Mouse (Mus musculus): ENCODE data around the gene Clic6. TPM values are rescaled to one million over a fixed set of nuclear protein-coding genes. Genes with fewer than 3 reads are reported as not detected.

Gene Clic6
- polyA plus RNA-seq, 1 experiment = 0.02 TPM

DNA sequence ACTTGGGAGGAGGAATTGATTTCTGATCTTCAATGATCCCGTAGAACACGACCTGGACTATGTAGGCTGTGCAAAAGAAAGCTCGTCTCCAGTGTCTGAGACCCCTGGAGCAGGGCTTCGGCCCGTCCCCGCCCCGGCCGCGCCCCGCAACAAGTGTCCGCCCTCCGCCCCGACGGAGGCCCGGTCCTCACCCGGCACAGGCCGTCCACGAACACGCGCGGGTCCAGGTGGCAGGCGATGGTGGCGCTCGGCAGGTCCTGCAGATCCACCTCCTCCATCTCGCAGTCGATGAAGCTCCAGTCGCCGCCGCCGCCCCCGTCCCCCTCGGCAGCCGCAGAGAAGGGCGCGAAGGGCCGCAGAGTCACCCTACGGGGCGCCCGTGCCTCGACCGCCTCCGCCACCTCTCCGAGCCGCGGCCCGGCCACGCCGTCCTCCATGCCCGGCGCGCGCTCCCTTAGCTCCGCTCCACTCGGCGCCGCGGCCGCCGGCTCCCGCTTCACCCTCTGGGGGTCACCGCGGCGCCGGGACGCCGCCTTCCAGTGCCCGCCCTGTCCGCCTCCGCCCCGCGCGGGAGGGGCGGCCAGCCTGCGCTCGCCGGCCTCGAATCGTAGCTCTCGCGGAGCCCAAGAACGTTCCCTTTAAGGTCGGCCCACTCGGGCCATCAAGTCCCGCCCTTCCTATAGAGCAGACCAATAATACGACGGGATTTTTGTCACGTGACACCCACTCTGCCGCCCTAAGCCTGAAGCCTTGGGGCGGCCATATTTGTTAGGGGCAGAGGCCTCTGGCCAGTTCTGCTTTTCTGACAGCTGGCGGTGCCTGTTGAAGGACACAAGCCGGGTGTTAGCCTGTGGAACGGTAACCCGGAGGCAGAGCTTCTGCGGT, 19.7 kb upstream of the Clic6 start:
- H3K4me1 ChIP-seq (ENCODE audit: control insufficient read depth, insufficient read depth, insufficient read length) = no peaks in the 10 kb centered on the region
- under 1% methylated on average over 91 of the region's 94 CpGs for WGBS
- H3K36me3 ChIP-seq (ENCODE audit: control insufficient read depth, insufficient read depth, low read length) = no peaks in the 10 kb centered on the region
- no peaks in the 10 kb centered on the region for H3K27me3 ChIP-seq (ENCODE audit: control insufficient read depth, insufficient read depth, low read length)
- no peak for TF ChIP-seq CTCF (IDR thresholded peaks at IDR 0.05; ENCODE audit: extremely low read depth, insufficient read depth, insufficient read length, insufficient replicate concordance)
- no peak; the same call in 1 of the 2 replicates for TF ChIP-seq POLR2A (IDR thresholded peaks at IDR 0.05; ENCODE audit: low read depth, low read length)
- DNase-seq (ENCODE audit: low read depth in 1 of 2, low spot score in 2 of 2) = peak; percentile 94 to 96
- peak overlapping the region; percentile 80 for H3K4me3 ChIP-seq (ENCODE audit: extremely low read depth, insufficient read depth, insufficient read length)
- peak overlapping the region; percentile 24; the same call in 1 of the 2 replicates for H3K27ac ChIP-seq (ENCODE audit: insufficient read depth, low read length)

DNA sequence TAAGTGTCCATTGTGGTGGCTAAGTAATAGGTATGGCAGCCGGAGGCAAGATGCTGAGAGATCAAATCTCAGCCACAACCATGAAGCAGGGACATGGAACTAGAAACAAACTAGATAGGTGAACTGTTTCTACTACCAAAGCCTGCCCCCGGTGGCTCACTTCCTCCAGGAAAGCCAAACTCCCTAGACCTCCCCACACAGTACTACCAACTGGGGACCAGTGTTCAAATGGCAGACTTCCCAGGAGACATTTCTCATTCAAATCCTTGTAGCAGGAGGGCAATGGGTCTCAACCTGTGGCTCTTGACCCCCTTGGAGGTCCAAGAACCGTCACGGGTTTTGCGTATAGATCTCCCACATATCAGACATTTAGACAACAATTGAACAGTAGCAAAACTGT, 18.5 kb upstream of the Clic6 start:
- Histone ChIP-seq H3K4me3 (ENCODE audit: extremely low read depth, insufficient read depth, insufficient read length) (no peak overlapping the region), H3K36me3 (ENCODE audit: control insufficient read depth, insufficient read depth, low read length) (no peaks in the 10 kb centered on the region), H3K27me3 (ENCODE audit: control insufficient read depth, insufficient read depth, low read length) (no peaks in the 10 kb centered on the region), H3K4me1 (ENCODE audit: control insufficient read depth, insufficient read depth, insufficient read length) (no peaks in the 10 kb centered on the region), H3K27ac (ENCODE audit: insufficient read depth, low read length) (no peak overlapping the region)
- DNase-seq (ENCODE audit: low read depth in 1 of 2, low spot score in 2 of 2) = no peak
- WGBS = 79% methylated on average over 5 of the region's 5 CpGs
- TF ChIP-seq POLR2A (IDR thresholded peaks at IDR 0.05; ENCODE audit: low read depth, low read length) = no peak
- TF ChIP-seq CTCF (IDR thresholded peaks at IDR 0.05; ENCODE audit: extremely low read depth, insufficient read depth, insufficient read length, insufficient replicate concordance) = no peak

GRCm38 (mm10) chr16:92468459-92468858, 17.1 kb upstream of the Clic6 start:
- Histone ChIP-seq H3K27ac (ENCODE audit: insufficient read depth, low read length) (no peak overlapping the region), H3K27me3 (ENCODE audit: control insufficient read depth, insufficient read depth, low read length) (no peaks in the 10 kb centered on the region), H3K4me1 (ENCODE audit: control insufficient read depth, insufficient read depth, insufficient read length) (no peaks in the 10 kb centered on the region), H3K36me3 (ENCODE audit: control insufficient read depth, insufficient read depth, low read length) (no peaks in the 10 kb centered on the region), H3K4me3 (ENCODE audit: extremely low read depth, insufficient read depth, insufficient read length) (no peak overlapping the region)
- 84% methylated on average over 14 of the region's 14 CpGs for WGBS
- no peak for DNase-seq (ENCODE audit: low read depth in 1 of 2, low spot score in 2 of 2)
- TF ChIP-seq POLR2A (IDR thresholded peaks at IDR 0.05; ENCODE audit: low read depth, low read length) (no peak), CTCF (IDR thresholded peaks at IDR 0.05; ENCODE audit: extremely low read depth, insufficient read depth, insufficient read length, insufficient replicate concordance) (no peak)

- 78% methylated on average over 6 of the region's 6 CpGs for WGBS
- no peak for DNase-seq (ENCODE audit: low read depth in 1 of 2, low spot score in 2 of 2)
Observed at GRCm38 (mm10) chr16:92470706-92471105, 14.8 kb upstream of the Clic6 start, which contains the start of gene Rcan1. Gene Rcan1, minus strand, starts transcription at chr16:92470867.

GRCm38 (mm10) chr16:92472898-92473297, 12.6 kb upstream of the Clic6 start:
- Histone ChIP-seq H3K27ac (ENCODE audit: insufficient read depth, low read length) (no peak overlapping the region), H3K4me3 (ENCODE audit: extremely low read depth, insufficient read depth, insufficient read length) (no peak overlapping the region), H3K27me3 (ENCODE audit: control insufficient read depth, insufficient read depth, low read length) (no peaks in the 10 kb centered on the region), H3K4me1 (ENCODE audit: control insufficient read depth, insufficient read depth, insufficient read length) (no peaks in the 10 kb centered on the region), H3K36me3 (ENCODE audit: control insufficient read depth, insufficient read depth, low read length) (no peaks in the 10 kb centered on the region)
- no peak for DNase-seq (ENCODE audit: low read depth in 1 of 2, low spot score in 2 of 2)
- TF ChIP-seq CTCF (IDR thresholded peaks at IDR 0.05; ENCODE audit: extremely low read depth, insufficient read depth, insufficient read length, insufficient replicate concordance) = no peak
- no peak for TF ChIP-seq POLR2A (IDR thresholded peaks at IDR 0.05; ENCODE audit: low read depth, low read length)
- WGBS = 73% methylated on average over 3 of the region's 3 CpGs

More at GRCm38 (mm10) chr16:92470706-92471105, 14.8 kb upstream of the Clic6 start, which contains the start of gene Rcan1:
- Histone ChIP-seq H3K4me1 (ENCODE audit: control insufficient read depth, insufficient read depth, insufficient read length) (no peaks in the 10 kb centered on the region), H3K27me3 (ENCODE audit: control insufficient read depth, insufficient read depth, low read length) (no peaks in the 10 kb centered on the region), H3K27ac (ENCODE audit: insufficient read depth, low read length) (no peak within 1 kb of the TSS), H3K36me3 (ENCODE audit: control insufficient read depth, insufficient read depth, low read length) (no peaks in the 10 kb centered on the region), H3K4me3 (ENCODE audit: extremely low read depth, insufficient read depth, insufficient read length) (no peak within 1 kb of the TSS)
- TF ChIP-seq CTCF (IDR thresholded peaks at IDR 0.05; ENCODE audit: extremely low read depth, insufficient read depth, insufficient read length, insufficient replicate concordance) = no peak
- no peak for TF ChIP-seq POLR2A (IDR thresholded peaks at IDR 0.05; ENCODE audit: low read depth, low read length)

DNA sequence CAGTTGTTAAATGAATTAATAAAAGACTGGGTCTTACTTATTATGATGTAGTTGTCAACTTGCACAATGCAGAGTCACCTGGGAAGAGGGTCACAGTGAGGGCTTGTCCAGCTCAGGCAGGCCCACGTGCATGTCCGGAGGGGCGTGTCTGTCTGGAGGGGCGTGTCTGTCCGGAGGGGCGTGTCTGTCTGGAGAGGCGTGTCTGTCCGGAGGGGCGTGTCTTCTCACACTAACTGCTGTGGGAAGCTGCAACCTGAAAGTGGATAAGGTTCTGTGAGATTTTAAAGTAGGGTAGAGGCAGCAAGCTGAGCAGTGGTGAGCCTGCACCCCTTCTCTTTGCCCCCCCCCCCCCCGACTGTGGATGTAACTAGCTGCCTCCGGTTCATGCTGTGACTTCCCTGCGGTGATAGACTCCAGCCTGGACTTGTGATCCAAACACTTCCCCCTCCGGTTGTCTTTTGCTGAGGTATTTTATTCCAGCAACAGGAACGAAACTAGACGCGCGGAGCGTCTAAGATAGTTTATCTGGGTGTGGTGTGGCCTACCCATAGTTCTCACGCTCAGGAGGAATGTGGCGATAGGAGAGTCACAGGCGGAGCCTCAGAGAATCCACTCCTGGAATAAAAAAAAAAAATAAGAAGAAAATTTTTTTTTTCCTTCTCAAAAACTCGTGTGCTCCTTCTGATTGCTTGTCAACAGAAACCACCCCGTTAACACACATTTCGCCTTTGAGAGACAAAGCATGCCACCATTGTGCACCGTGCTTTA, 10.3 kb upstream of the Clic6 start:
- H3K27ac ChIP-seq (ENCODE audit: insufficient read depth, low read length) = no peak overlapping the region
- 73% methylated on average over 25 of the region's 25 CpGs for WGBS
- no peak for DNase-seq (ENCODE audit: low read depth in 1 of 2, low spot score in 2 of 2)
- TF ChIP-seq POLR2A (IDR thresholded peaks at IDR 0.05; ENCODE audit: low read depth, low read length) (no peak), CTCF (IDR thresholded peaks at IDR 0.05; ENCODE audit: extremely low read depth, insufficient read depth, insufficient read length, insufficient replicate concordance) (no peak)
- H3K36me3 ChIP-seq (ENCODE audit: control insufficient read depth, insufficient read depth, low read length) = no peaks in the 10 kb centered on the region
- peaks cover 3% of the 10 kb centered on the region for H3K27me3 ChIP-seq (ENCODE audit: control insufficient read depth, insufficient read depth, low read length)
- H3K4me1 ChIP-seq (ENCODE audit: control insufficient read depth, insufficient read depth, insufficient read length) = no peaks in the 10 kb centered on the region
- H3K4me3 ChIP-seq (ENCODE audit: extremely low read depth, insufficient read depth, insufficient read length) = no peak overlapping the region
